Mouse (Mus musculus) neutrophil, adult 59 days (primary cell): ENCODE measurements around the gene Nelfcd. TPM values are rescaled to one million over a fixed set of nuclear protein-coding genes. Genes with fewer than 3 reads are reported as not detected.

Experiments
- total RNA-seq, 2 experiments: library from RNA; stranded (reverse); gene quantifications; 1 replicate in 1 of 2; 2 replicates in 1 of 2; pipeline ENCODE4 v1.2.4; 2023

Gene Nelfcd
- 10 to 100 TPM; 33.9 to 42.7 TPM for total RNA-seq

GRCm38 (mm10) chr2:174415731-174416310 is at the start of gene Nelfcd:
Gene Nelfcd, plus strand, starts transcription at chr2:174415804.

GRCm38 (mm10) chr2:174438737-174439449 is 23.3 kb downstream of the Nelfcd start, which contains the start of gene Ctsz:
Gene Ctsz, minus strand, starts transcription at chr2:174439039.

DNA sequence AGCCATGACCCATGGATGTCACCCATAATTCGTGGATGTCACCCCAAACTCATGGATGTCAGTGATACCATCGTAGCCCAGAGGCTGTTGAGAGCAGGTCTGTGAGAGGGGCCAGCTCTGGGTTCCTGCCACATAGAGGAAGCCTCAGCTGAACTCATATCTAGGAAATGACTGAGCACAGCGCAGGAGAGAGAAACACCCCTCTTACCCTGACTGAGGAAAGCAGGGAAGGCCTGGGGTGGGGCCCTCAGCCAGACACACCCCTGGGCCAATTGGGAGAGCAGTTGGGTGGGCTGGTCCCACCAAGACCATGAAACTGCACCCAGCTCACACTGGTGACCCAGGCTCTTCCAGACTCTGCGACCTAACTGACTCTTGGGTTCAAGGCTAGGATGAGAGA is 34.7 kb downstream of the Nelfcd start, which contains the start of gene Tubb1:
Gene Tubb1 (plus strand): TSS at position 343 of the 400 bp plus-strand sequence.

GRCm38 (mm10) chr2:174463789-174464523 is 48.4 kb downstream of the Nelfcd start, which contains the start of gene Atp5e:
Gene Atp5e, minus strand, starts transcription at chr2:174464105.

DNA sequence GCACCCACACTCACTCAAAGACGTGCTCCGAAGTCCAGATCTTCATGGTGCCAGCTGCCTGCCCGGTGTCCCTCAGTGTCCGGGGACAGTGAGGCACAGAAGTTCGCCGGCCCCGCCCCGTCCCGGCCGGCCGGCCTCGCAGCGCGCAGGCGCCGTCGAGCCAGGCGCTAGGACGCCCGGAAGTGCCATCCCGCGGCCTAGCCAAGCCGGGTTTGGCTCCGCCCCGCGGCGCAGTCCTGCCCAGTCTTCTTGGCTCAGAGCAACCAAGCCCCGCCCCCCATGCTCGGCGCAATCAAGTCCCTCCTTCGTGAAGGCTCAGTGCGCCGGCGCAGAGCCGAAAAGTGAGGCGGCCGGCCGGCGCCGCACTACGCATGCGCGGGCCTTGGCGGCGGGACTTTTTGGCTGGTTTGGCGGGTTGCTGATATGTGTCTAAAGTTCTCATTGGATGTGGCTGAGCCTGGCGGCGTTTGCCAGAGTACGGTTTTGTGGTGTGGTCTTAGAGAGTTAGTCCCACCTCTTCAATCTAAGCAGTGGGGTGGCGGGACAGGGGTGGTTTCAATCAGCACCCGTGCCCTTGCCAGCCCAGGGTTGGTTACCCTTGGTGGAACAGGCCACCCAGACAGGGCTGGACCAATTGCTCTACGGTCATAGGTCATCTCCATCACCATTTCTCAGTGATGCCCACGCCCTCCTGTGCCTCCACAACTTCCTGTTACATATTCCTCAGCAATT is 57.4 kb downstream of the Nelfcd start, which contains the start of gene Prelid3b:
Gene Prelid3b (minus strand): TSS at position 264 of the 732 bp plus-strand sequence.

Other genes with a start within 250 kb of the Nelfcd start
- gene Gnas, start 131.5 kb upstream of the Nelfcd start, total RNA-seq, result 100 to 1,000 TPM; 332 to 367 TPM
- under 1 TPM; 0.24 to 0.60 TPM for gene Gm20721, start 69.1 kb upstream of the Nelfcd start, total RNA-seq
- gene Ctsz, start 23.2 kb downstream of the Nelfcd start, total RNA-seq, result 100 to 1,000 TPM; 149 to 190 TPM
- 1 to 10 TPM; 1.1 to 1.5 TPM for gene Tubb1, start 34.9 kb downstream of the Nelfcd start, total RNA-seq
- gene Atp5e, start 48.3 kb downstream of the Nelfcd start, total RNA-seq, result 100 to 1,000 TPM; 173 to 179 TPM
- gene Prelid3b, start 57.3 kb downstream of the Nelfcd start, total RNA-seq, result 10 to 100 TPM; 45.7 to 56.0 TPM
- gene Zfp831, start 227.7 kb downstream of the Nelfcd start, total RNA-seq, result 10 to 100 TPM; 13.5 to 15.2 TPM